Mouse (Mus musculus) midbrain, embryonic 15.5 days (tissue): ENCODE data around the gene Olfr1009. TPM values are rescaled to one million over a fixed set of nuclear protein-coding genes. Genes with fewer than 3 reads are reported as not detected.
"Not testable (repeated sequence)": the region's sequence is repeated elsewhere in the genome, so short reads cannot be mapped to it uniquely, and the experiment has no call there.

Experiments
- ATAC-seq: fragments of 200-750 bp; cut with Nextera tagmentation; replicated peaks from 2 replicates; pipeline ENCODE4 v1.8.0; 2017; ENCODE audit warnings: moderate TSS enrichment
- H3K27ac ChIP-seq: fragments of 300-500 bp; sonication (generic); 2 replicates; pipeline ENCODE4 v1.5.1; 2015; ENCODE audit warnings: mild to moderate bottlenecking, inconsistent platforms
- H3K27me3 ChIP-seq: fragments of 300-500 bp; sonication (generic); replicated peaks from 2 replicates; pipeline ENCODE4 v1.6.1; 2015; ENCODE audit warnings: inconsistent platforms
- H3K36me3 ChIP-seq: fragments of 300-500 bp; sonication (generic); replicated peaks from 2 replicates; pipeline ENCODE4 v1.6.1; 2015; ENCODE audit warnings: inconsistent platforms
- H3K4me1 ChIP-seq: fragments of 300-500 bp; sonication (generic); 2 replicates; pipeline ENCODE4 v1.6.1; 2015; ENCODE audit warnings: inconsistent platforms
- H3K4me2 ChIP-seq: fragments of 300-500 bp; sonication (generic); 2 replicates; pipeline ENCODE4 v1.6.1; 2015; ENCODE audit warnings: inconsistent platforms, mild to moderate bottlenecking, moderate library complexity
- H3K4me3 ChIP-seq: fragments of 300-500 bp; sonication (generic); 2 replicates; pipeline ENCODE4 v1.5.1; 2015; ENCODE audit warnings: mild to moderate bottlenecking, inconsistent platforms
- H3K9ac ChIP-seq: fragments of 300-500 bp; sonication (generic); 2 replicates; pipeline ENCODE4 v1.6.1; 2015; ENCODE audit warnings: mild to moderate bottlenecking, inconsistent platforms
- H3K9me3 ChIP-seq: fragments of 300-500 bp; sonication (generic); 2 replicates; pipeline ENCODE4 v1.6.1; 2016; ENCODE audit warnings: inconsistent platforms
- WGBS: fragments of 180-500 bp; shearing (Covaris S2); methylation state at CpG from one replicate; pipeline ENCODE4 v1.1.7; 2015; ENCODE audit warnings: mixed read lengths; 5-methylcytosine and 5-hydroxymethylcytosine counted together
- polyA plus RNA-seq: library from polyadenylated mRNA; unstranded; fragments of >200 nt; fragmentation: Nextera tagmentation; extraction: Ambion mirVana; gene quantifications from 2 replicates; pipeline ENCODE4 v1.2.1, GENCODE M21; 2015

Gene Olfr1009
- not detected in 2 replicates for polyA plus RNA-seq

DNA sequence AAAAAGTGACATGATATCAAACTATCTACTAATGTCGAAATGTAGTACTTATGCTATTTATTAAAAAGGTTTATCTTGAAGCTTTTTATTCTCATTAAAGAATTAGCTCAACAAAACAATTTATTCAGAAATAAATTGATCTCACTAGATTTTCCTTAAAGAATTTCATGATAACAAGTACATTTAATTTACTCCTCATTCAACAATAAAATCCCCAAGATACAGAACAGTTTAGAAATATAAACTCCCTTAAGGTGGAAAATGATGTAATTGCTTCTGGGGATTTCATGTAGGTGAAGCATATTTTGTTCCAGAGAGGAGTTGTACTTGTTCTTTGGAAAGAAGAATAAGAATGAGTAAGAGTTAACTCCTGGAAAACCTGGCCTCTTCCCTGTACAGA, at the start of gene Olfr1009:
Olfr1009 (plus strand) TSS at position 301 of the 400 bp plus-strand sequence.
- H3K36me3 ChIP-seq, result no peaks in the 10 kb centered on the region
- no peak for ATAC-seq
- no peaks in the 10 kb centered on the region for H3K9me3 ChIP-seq
- H3K27me3 ChIP-seq, result no peaks in the 10 kb centered on the region
- H3K4me3 ChIP-seq, result no peak within 1 kb of the TSS
- no peak within 1 kb of the TSS for H3K27ac ChIP-seq
- no peaks in the 10 kb centered on the region for H3K4me1 ChIP-seq
- no peak within 1 kb of the TSS for H3K4me2 ChIP-seq
- no peak within 1 kb of the TSS for H3K9ac ChIP-seq
- WGBS, result 93% methylated on average over 1 of the region's 1 CpGs

- Histone ChIP-seq H3K36me3 (no peaks in the 10 kb centered on the region), H3K4me1 (no peaks in the 10 kb centered on the region), H3K9ac (no peak within 1 kb of the TSS), H3K9me3 (no peaks in the 10 kb centered on the region), H3K27ac (no peak within 1 kb of the TSS), H3K27me3 (no peaks in the 10 kb centered on the region), H3K4me2 (no peak within 1 kb of the TSS), H3K4me3 (no peak within 1 kb of the TSS)
- ATAC-seq, result no peak
Observed at GRCm38 (mm10) chr2:85678667-85679066, 36.6 kb upstream of the Olfr1009 start, which contains the start of gene Olfr1006. Gene Olfr1006 (minus strand): TSS chr2:85678767.

DNA sequence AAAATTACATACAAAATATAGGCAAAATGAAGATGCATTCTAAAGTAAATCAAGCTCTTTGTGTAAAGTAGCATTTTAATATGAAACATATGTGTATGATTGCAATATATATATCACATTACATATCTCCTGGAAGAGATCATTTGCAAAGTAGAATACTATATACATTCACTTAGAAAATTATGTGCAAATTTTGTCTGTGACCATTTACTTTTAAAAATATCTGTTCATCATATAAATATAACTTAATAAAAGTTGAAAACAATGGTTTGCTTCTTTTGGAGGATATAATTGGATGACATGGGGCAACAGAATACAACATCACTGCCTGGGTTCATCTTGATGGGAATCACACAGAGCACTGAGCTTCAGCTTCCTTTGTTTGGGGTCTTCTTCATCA, 26.1 kb upstream of the Olfr1009 start, which contains the start of gene Olfr1008:
Olfr1008 (plus strand) TSS at position 301 of the 400 bp plus-strand sequence.
- no peak within 1 kb of the TSS for H3K27ac ChIP-seq
- H3K36me3 ChIP-seq, result no peaks in the 10 kb centered on the region
- H3K27me3 ChIP-seq, result no peaks in the 10 kb centered on the region
- no peak within 1 kb of the TSS for H3K4me3 ChIP-seq
- no peaks in the 10 kb centered on the region for H3K4me1 ChIP-seq
- H3K9me3 ChIP-seq, result no peaks in the 10 kb centered on the region
- H3K9ac ChIP-seq, result no peak within 1 kb of the TSS
- no peak for ATAC-seq
- H3K4me2 ChIP-seq, result no peak within 1 kb of the TSS

GRCm38 (mm10) chr2:85710680-85711079, 4.5 kb upstream of the Olfr1009 start:
- ATAC-seq, H3K27me3 ChIP-seq, H3K27ac ChIP-seq, H3K4me3 ChIP-seq, H3K36me3 ChIP-seq, H3K9me3 ChIP-seq, H3K9ac ChIP-seq, H3K4me2 ChIP-seq, H3K4me1 ChIP-seq: not testable (repeated sequence)
- WGBS, result 91% methylated on average over 2 of the region's 2 CpGs

DNA sequence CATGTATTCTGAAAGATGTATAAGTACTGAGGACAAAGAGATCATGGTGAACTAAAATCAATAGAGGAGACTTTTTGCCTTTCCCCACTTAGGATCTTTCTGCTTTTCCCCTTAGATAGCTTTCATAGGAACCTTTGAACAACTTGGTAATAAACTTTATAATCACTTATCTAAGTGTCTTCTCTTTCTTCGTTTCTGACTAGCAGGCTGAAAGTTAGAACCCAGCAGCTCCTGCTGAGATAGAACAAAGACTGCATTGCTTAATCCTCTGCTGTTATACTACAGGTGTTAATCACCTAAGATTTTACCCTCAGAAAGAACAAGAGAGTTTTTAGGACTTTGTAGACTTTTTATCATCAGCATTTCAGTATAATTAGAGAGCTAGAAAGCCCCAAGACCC, 4.1 kb upstream of the Olfr1009 start:
- Histone ChIP-seq H3K27ac (no peak overlapping the region), H3K4me2 (no peak overlapping the region), H3K4me1 (no peaks in the 10 kb centered on the region), H3K9me3 (no peaks in the 10 kb centered on the region), H3K4me3 (no peak overlapping the region), H3K9ac (no peak overlapping the region), H3K27me3 (no peaks in the 10 kb centered on the region), H3K36me3 (no peaks in the 10 kb centered on the region)
- 33% methylated on average over 1 of the region's 1 CpGs for WGBS
- no peak for ATAC-seq

DNA sequence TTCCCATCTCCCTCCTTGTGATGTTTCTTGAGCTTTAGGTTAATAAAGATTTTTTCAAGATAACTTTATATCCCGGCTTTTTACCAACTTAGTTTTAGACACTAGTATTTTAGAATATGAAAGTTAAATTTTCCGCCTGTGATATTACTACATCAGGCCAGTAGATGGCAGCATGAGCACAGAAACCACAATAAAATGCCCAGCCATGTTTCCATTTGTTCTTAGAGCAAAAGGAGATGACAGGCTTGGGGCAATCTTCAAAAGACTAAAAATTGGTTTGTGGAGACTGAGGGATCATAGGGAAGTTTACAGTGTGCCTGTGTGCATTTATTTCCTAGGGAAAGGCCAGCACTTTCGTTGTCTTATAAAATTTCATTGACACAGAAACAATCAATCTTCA, 10.6 kb downstream of the Olfr1009 start:
- H3K4me3 ChIP-seq, result no peak overlapping the region
- no peak overlapping the region for H3K4me2 ChIP-seq
- WGBS, result 10% methylated on average over 3 of the region's 3 CpGs
- no peak overlapping the region for H3K27ac ChIP-seq
- no peak overlapping the region for H3K9ac ChIP-seq
- H3K27me3 ChIP-seq, result no peaks in the 10 kb centered on the region
- H3K36me3 ChIP-seq, result no peaks in the 10 kb centered on the region
- peak; percentile 87 for ATAC-seq
- H3K9me3 ChIP-seq, result no peaks in the 10 kb centered on the region
- H3K4me1 ChIP-seq, result no peaks in the 10 kb centered on the region

DNA sequence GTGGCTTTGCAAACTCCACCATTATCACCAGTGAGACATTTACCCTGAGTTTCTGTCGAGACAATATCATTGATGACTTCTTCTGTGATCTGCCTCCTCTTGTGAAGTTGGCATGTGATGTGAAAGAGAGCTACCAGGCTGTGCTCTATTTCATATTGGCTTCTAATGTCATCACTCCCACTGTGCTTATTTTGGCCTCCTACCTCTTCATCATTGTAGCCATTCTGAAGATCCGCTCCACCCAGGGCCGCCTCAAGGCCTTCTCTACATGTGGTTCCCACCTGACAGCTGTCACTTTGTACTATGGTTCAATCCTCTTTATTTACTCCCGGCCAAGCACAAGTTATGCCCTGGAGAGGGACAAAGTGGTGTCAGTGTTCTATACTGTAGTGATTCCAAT, 38.6 kb downstream of the Olfr1009 start:
- H3K4me2 ChIP-seq, result no peak overlapping the region
- H3K36me3 ChIP-seq, result no peaks in the 10 kb centered on the region
- no peaks in the 10 kb centered on the region for H3K27me3 ChIP-seq
- no peak overlapping the region for H3K27ac ChIP-seq
- H3K9ac ChIP-seq, result no peak overlapping the region
- no peaks in the 10 kb centered on the region for H3K9me3 ChIP-seq
- no peaks in the 10 kb centered on the region for H3K4me1 ChIP-seq
- WGBS, result 75% methylated on average over 4 of the region's 4 CpGs
- no peak overlapping the region for H3K4me3 ChIP-seq
- ATAC-seq, result no peak

DNA sequence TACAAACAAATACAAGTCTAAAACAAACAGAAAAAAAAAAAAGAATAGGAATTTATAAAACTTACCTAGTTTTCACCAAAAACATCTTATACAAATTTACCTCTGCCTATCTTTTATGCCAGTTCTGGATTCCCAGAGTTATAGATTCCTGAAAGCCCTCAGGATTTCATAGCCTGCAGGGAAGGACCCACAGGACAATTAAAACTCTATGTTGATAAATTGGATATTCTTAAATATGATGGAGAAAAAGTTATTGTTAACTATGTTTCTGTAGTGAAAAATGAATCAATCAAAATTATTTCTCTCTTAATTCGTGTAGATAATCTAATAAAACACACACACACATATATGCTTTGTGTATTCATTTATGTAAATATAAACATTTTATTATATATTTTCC, 47.4 kb downstream of the Olfr1009 start, which contains the start of gene Olfr1012:
Olfr1012 (minus strand) TSS at position 101 of the 400 bp plus-strand sequence.
- H3K9me3 ChIP-seq, result no peaks in the 10 kb centered on the region
- H3K4me3 ChIP-seq, result no peak within 1 kb of the TSS
- no peak within 1 kb of the TSS for H3K27ac ChIP-seq
- H3K9ac ChIP-seq, result no peak within 1 kb of the TSS
- whole genome bisulfite sequencing, result 79% methylated on average over 1 of the region's 1 CpGs
- H3K4me1 ChIP-seq, result no peaks in the 10 kb centered on the region
- no peak for ATAC-seq
- no peaks in the 10 kb centered on the region for H3K36me3 ChIP-seq
- no peak within 1 kb of the TSS for H3K4me2 ChIP-seq
- H3K27me3 ChIP-seq, result no peaks in the 10 kb centered on the region

DNA sequence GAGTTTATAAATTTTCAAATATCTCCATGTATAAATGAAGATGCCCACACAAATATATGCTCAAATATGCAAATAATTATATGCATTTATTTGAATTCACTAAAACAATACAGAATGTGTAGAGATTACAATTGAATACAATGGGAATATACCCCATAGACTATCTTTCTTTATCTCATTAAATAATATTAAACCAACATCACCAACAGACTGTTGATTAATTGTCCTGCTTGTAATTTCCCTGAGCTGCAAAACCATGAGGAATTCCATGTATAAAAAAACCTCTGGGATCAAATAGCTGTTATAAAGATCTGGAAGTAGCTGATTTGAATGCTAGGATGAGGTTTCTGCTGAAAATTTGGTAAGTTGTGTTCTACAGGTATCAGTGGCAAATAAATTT, 51.6 kb downstream of the Olfr1009 start, which contains the start of gene Olfr1013:
Olfr1013 (plus strand) TSS at position 301 of the 400 bp plus-strand sequence.
- no peaks in the 10 kb centered on the region for H3K4me1 ChIP-seq
- no peak within 1 kb of the TSS for H3K4me3 ChIP-seq
- H3K4me2 ChIP-seq, result no peak within 1 kb of the TSS
- no peak for ATAC-seq
- H3K9me3 ChIP-seq, result no peaks in the 10 kb centered on the region
- no peak within 1 kb of the TSS for H3K9ac ChIP-seq
- H3K27ac ChIP-seq, result no peak within 1 kb of the TSS
- no peaks in the 10 kb centered on the region for H3K27me3 ChIP-seq
- H3K36me3 ChIP-seq, result no peaks in the 10 kb centered on the region

DNA sequence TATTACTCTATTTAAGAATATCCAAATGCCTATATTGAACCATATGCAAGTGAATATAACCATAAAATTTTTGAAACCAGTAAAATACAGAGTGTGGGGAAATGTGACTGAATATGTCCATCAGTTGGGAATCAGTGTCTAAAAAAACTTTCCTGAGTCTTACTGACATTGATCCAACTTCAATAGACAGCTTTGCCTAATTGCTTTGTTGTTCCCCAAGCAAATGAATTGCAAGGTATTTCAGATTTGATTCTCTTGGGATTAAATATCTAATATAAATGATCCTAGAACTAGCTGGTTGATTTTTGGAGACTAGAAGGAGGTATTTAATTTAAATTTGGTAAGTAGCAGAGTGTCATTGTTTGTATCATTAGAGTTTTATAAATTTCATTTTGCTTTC, 57.2 kb downstream of the Olfr1009 start, which contains the start of gene Olfr1014:
Olfr1014 (plus strand) TSS at position 301 of the 400 bp plus-strand sequence.
- Histone ChIP-seq H3K4me2 (no peak within 1 kb of the TSS), H3K27me3 (no peaks in the 10 kb centered on the region), H3K27ac (no peak within 1 kb of the TSS), H3K36me3 (no peaks in the 10 kb centered on the region), H3K9me3 (no peaks in the 10 kb centered on the region), H3K9ac (no peak within 1 kb of the TSS), H3K4me3 (no peak within 1 kb of the TSS), H3K4me1 (no peaks in the 10 kb centered on the region)
- ATAC-seq, result no peak

Other genes with a start within 250 kb of the Olfr1009 start
- gene 4833423E24Rik, start 196.4 kb upstream of the Olfr1009 start, polyA plus RNA-seq, result 0.19 and 0.32 TPM in 2 replicates
- not detected in 2 replicates for gene Olfr996, start 136.2 kb upstream of the Olfr1009 start, polyA plus RNA-seq
- gene Olfr998, start 126.5 kb upstream of the Olfr1009 start, polyA plus RNA-seq, result not detected in 2 replicates
- not detected in 2 replicates for gene Olfr1000, start 103.5 kb upstream of the Olfr1009 start, polyA plus RNA-seq
- gene Olfr1002, start 64.7 kb upstream of the Olfr1009 start, polyA plus RNA-seq, result not detected in 2 replicates
- gene Olfr154, start 51.0 kb upstream of the Olfr1009 start, polyA plus RNA-seq, result not detected in 2 replicates
- not detected in 2 replicates for gene Olfr1006, start 36.7 kb upstream of the Olfr1009 start, polyA plus RNA-seq
- not detected in 2 replicates for gene Olfr1008, start 26.0 kb upstream of the Olfr1009 start, polyA plus RNA-seq
- not detected in 2 replicates for gene Olfr1012, start 47.3 kb downstream of the Olfr1009 start, polyA plus RNA-seq
- gene Olfr1013, start 51.7 kb downstream of the Olfr1009 start, polyA plus RNA-seq, result not detected in 2 replicates
- gene Olfr1014, start 57.3 kb downstream of the Olfr1009 start, polyA plus RNA-seq, result not detected in 2 replicates
- gene Olfr1015, start 66.6 kb downstream of the Olfr1009 start, polyA plus RNA-seq, result not detected in 2 replicates
- not detected in 2 replicates for gene Olfr1016, start 87.1 kb downstream of the Olfr1009 start, polyA plus RNA-seq
- not detected in 2 replicates for gene Olfr1018, start 103.1 kb downstream of the Olfr1009 start, polyA plus RNA-seq
- gene Olfr1019, start 130.1 kb downstream of the Olfr1009 start, polyA plus RNA-seq, result not detected in 2 replicates
- not detected in 2 replicates for gene Olfr1020, start 131.6 kb downstream of the Olfr1009 start, polyA plus RNA-seq
- not detected in 2 replicates for gene Olfr1022, start 153.2 kb downstream of the Olfr1009 start, polyA plus RNA-seq
- not detected in 2 replicates for gene Olfr1023, start 170.2 kb downstream of the Olfr1009 start, polyA plus RNA-seq
- not detected in 2 replicates for gene Olfr1024, start 189.6 kb downstream of the Olfr1009 start, polyA plus RNA-seq
- not detected in 2 replicates for gene Olfr1025-ps1, start 199.8 kb downstream of the Olfr1009 start, polyA plus RNA-seq
- gene Olfr1026, start 206.1 kb downstream of the Olfr1009 start, polyA plus RNA-seq, result not detected in 2 replicates
- gene Olfr1028, start 235.0 kb downstream of the Olfr1009 start, polyA plus RNA-seq, result not detected in 2 replicates